Mouse (Mus musculus) gastrocnemius, postnatal 14 days (tissue): ENCODE data around the gene Matk. TPM values are rescaled to one million over a fixed set of nuclear protein-coding genes. Genes with fewer than 3 reads are reported as not detected.
A peak's percentile ranks its signal among the peaks of the same experiment; 100 is the strongest.

Experiments
- DNase-seq: peaks from one replicate; pipeline ENCODE4 v3.0.0; 2021; ENCODE audit warnings: mixed read lengths
- intact Hi-C: fragments of 180-260 bp; cut with DNase I; formaldehyde crosslinking; loops from one replicate; pipeline ENCODE4 v1.15.1; 2025; ENCODE audit warnings: low total_unique reads
- total RNA-seq, 2 experiments: library from RNA; stranded (reverse); gene quantifications; 2 replicates each; pipeline ENCODE4 v1.2.3; 2021

Matk gene
- total RNA-seq, 2 experiments from 2014 or later: 0.33 to 0.57 TPM

DNA sequence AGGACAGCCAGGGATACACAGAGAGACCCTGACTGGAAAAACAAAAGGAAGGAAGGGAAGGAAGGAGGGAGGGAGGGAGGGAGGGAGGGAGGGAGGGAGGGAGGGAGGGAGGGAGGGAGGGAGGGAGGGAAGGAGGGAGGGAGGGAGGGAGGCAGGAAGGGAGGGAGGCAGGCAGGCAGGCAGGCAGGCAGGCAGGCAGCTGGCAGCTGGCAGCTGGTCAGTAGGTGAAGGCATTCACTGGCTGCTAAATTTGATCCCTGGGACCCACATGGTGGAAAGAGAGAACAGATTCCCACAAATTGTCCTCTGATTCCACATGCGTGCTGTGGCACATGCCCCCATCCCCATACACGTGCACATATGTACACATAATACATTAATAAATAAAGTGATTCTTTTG is 14.1 kb upstream of the Matk start:
- DNase-seq: no peak
- intact Hi-C loops: no loop called here

DNA sequence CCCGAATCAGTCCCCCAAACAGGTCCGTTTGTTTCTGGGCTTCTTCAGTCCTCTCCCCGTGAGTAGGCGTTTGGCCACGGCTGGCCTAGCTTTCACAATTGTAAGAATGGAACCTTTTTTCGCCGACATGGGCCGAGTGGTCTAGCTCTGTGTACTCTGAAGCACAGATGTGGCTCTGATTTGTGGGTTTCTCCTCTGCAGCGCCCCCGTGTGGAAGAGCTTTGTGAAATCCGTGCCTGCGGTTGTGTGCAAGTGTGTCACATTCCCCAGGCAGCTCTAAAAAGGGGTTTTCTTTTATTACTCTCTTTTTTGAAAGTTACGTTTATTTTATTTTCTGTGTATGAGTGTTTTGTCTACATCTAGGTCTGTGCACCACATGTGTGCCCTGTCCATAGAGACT is 11.9 kb upstream of the Matk start:
- intact Hi-C loops: no loop called here
- DNase-seq: no peak

DNA sequence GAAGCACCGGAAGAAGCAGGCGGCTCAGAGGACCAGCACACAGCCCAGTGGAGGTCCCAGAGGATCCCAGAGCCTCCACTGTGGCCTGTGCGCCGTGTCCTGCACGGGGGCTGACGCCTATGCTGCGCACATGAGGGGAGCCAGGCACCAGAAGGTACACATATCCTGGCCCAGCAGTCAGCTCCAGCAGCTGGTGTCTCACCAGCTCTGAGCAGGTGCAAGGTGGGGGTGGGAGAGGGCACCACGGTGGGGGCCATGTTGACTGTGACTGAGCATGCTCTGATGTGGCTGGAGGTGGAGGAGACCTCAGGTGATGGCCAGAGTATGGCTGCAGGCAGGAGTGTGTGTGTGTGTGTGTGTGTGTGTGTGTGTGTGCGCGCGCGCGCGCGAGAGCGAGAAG is 10.7 kb upstream of the Matk start:
- DNase-seq: no peak
- intact Hi-C loops: no loop called here

DNA sequence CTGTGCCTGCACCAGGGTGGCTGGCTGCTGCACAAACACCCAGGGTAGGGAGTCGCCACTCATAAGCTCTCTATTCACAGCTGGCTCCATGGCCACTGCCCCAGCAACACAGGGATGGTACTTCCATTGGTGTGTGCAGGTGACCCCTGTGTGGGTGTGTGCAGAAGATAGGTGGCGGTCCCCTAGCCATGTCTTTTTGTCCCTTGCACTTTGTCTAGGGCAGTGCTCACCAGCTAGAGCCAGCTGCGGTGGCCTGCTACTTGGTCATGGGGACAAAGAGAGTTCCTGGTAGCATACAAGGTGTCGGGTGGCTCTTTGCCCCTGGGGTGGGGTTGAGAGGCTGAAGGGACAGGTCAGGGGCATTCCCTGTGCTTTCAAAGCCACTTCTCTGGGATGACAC is 8.6 kb upstream of the Matk start:
- DNase-seq: no peak
- intact Hi-C loops: no loop called here

DNA sequence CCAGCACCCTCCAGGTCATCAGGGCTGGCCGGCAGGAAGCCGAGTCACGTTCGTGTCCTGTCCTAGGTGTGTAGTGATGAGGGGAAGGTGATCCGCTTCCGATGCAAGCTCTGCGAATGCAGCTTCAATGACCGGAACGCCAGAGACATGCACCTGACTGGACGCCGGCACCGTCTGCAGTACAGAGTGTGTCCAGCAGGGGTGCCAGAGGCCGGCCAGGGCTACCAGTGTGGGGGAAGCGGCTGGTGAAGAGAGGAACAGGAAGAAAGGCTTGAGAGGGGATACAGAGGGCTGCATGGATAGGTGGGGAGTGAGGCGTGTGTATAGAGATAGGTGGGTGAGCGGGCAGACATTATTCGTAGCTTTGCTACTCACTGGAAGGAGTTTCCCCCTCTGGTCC is 8.1 kb upstream of the Matk start:
- intact Hi-C loops: no loop called here
- DNase-seq: peak; percentile 79

DNA sequence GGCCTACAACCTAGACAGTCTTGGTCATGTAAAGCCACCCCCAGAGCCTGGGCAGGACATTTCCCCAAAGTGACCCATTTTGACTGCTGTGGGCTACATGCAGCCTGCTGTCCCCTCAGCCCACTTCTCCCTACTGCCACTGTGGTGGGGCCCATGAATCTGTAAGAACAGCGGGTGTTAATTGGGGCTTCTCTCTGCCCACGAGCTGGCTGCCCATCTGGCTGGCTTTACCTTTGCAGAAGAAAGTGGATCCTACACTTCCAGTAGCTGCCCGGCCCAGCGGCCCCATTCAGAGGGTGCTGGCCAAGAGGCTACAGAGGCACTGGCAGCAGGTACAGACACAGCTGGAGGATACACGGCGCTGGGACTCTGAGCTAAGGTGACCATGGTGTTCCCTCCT is 7.6 kb upstream of the Matk start:
- no peak for DNase-seq
- intact Hi-C loops: no loop called here

DNA sequence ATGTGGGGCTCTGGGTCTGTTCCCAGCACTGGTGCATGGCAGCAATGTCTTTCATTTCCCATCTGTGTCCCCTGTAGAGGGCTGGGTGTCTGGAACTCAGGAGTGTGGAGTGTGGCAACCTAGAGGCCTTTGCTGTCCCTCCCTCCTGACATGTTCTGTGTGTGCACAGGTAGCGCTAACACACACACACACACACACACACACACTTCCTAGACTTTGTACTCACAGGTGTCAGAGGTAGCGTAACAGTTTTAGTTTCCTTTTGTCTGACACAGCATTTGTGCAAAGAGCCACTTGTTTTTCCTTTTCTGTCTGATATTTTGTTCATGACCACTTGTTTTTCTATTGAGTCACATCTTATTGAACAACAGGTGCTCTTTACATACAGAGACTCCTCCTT is 4.9 kb upstream of the Matk start:
- DNase-seq: no peak
- intact Hi-C loops: no loop called here

DNA sequence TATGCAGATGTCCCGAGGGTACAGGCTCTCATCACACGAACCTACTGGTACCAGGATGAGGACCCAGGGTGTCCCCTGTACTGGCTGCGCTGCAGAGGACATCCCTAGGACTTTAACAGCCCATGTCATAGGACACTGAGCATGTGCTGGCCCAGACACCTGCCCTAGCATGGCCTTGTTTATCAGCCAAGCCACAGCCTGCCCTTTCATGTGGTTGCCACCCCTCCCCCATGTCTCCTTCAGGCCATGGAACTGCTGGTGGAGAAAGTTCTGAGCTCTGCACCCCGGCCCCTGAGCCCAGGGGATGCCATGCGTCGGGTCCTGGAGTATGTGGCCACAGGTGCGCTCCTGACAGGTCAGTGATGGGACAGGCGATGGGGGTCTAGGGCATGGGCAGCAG is 3.3 kb upstream of the Matk start:
- DNase-seq: no peak
- intact Hi-C loops: no loop called here

DNA sequence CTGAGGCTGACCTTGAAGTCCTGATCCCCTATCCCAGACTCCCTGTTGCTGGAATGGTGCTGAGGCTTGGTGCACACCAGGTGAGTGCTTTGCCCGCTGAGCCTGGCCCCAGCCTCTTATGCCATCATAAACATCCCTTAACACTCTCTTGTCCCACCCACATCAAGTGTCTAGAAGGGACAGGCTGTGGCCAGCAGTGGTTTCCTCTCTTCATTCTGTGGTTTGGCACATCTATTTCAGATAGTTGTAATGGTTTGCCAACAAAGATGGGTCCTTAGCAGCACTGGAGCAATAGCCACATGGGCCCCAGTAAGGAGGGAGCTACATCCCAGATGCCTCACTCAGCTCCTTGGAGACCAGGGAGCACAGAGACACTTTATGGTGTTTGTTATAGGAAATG is 2.2 kb downstream of the Matk start:
- no peak for DNase-seq
- intact Hi-C loops: no loop called here

DNA sequence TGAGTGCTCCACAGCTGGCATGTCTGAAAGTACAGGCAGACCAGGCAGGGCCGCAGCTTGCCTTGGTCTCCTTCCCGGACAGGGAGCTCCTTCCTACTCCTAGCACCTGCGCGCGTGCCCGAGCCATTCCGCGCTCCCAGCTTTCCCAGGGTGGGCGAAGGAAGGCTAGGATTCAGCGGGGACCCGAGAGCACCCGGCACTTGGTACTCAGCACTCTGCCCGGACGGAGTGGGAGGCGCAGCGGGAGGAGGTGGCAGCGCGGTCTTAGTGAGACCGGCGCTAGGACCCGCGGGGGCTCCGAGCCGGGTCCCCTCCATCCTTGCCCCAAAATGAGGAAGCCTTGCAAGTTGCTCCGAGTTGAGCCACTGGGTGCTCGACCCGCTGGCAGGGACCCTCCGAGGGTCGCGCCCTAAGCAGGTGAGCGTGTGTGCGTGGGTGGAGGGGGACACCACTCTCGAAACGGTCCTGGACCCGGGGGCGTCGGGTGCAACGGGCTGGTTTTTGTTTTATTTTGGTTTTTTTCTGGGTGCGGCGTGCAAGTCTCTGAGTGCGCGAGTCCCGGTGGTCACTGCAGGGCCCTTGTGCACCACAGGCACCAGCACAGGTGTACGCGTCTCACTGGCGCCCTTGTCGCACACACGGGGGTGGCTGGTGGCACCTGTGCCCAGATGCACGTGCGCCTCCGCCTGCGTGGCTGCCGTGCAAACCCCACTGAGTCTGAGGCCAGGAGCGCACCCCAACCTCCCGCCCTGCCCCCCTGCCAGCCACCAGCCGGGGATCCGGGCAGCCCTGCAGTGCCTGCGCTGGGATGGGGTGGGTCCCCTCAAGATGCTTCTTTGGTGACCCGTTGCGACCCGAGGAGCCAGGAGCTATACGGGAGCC is 4.7 kb downstream of the Matk start:
- intact Hi-C loops: no loop called here

DNA sequence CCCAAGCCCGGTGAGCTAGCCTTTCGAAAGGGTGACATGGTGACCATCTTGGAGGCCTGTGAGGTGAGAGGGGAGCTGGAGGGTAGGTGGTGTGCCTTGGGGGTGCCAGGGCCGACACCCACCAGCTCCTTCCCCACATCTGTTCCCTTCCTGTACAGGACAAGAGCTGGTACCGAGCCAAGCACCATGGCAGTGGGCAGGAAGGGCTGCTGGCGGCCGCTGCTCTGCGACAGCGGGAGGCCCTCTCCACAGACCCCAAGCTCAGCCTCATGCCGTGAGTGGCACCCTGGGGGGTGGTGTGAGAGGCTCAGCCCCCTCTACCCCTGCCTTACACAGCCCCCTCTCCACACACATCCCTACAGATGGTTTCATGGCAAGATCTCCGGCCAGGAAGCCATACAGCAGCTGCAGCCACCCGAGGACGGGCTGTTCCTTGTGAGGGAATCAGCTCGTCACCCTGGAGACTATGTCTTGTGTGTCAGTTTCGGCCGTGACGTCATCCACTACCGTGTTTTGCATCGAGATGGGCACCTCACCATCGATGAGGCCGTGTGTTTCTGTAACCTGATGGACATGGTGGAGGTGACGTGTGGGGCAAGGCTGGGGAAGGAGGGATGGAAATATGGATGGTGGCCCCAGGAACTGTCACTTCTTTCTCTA is 6.6 kb downstream of the Matk start:
- DNase-seq: no peak
- intact Hi-C loops: no loop called here

More for the DNA sequence above, 4.7 kb downstream of the Matk start:
- DNase-seq: no peak

DNA sequence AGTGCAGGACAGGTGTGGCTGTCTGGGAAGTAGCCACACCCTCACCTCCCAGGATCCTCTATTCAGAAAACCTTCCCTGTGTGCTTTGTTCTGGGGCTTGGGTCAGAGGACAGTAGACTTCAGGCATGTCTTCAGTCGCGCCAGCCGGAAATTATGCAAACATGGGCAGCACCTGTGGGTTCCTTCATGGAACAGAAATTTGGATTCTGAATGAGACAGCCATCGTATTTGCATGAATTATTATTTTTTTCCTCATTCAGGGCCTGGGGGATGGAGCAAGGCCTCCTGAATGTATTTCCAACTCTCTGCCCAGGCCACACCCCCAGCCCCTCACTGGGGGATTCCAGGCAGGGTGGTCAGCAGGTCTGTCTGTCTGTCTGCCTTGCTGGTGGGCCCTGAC is 8.3 kb downstream of the Matk start:
- intact Hi-C loops: no loop called here

DNA sequence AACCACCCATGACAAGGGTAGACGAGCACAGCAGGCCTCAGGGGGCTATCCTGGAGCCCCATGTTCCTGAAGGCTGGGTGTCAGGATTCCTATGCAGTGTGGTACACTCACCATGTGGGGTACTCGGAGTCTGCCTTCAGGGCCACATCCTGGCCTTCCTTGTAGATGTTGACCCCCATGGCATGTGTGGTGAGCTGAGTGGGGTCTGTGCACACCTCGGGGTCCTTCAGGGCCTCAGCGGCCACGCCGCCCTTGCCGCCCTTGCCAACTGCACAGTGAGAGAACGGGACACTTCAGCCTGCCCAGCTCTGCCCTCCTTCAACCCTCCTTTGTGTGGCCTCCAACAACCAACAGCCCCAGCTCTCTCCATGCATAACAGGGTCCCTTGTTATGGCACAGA is 12.8 kb downstream of the Matk start:
- no peak for DNase-seq
- intact Hi-C loops: no loop called here

More for the DNA sequence above, 8.3 kb downstream of the Matk start:
- DNase-seq: no peak

DNA sequence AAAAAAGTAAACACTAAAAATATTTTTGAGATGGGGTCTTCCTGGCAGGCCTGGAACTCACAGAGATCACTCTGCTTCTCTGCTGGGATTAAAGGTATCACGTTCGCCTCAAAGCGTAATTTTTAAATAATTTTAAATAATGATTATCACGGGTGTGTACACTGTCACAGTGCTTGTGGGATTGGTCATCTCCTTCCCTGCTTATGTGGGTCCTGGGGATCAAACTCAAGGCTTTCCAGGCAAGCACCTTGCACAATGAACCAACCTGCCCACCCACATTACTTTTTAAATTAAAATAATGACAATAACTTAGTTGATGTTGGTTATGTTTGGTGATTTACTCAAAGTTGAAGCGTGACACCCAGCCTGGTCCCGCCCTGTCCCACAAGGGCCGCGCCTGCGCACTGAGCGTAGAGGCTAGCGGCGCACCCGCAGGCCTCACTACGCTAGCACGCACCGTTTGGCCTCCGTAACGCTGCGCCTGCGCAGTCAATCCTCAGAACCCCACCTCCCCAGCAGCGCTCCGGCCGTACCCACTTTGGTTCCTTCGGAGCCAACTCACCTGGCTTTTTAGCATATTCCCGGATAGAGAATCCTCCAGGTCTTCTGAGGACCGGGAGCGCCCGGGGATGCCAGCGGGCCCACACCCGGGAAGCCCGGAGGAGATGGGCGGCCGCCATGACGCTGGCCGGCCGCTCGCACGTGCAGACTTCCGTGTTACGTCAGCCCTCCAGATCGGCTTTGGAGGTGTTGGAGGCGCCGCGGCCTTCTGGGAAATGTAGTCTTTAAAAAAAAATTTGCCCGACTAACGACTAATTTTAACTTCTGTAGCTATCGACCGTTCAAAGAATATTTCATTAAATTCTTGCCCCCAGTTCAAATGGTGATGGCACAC is 13.7 kb downstream of the Matk start, which contains the start of the genes Mrpl54 and Apba3:
Gene Mrpl54 (minus strand): TSS at position 724 of the 895 bp plus-strand sequence.
Gene Apba3 (plus strand): TSS at position 750 of the 895 bp plus-strand sequence.
- intact Hi-C loops: no loop called here

DNA sequence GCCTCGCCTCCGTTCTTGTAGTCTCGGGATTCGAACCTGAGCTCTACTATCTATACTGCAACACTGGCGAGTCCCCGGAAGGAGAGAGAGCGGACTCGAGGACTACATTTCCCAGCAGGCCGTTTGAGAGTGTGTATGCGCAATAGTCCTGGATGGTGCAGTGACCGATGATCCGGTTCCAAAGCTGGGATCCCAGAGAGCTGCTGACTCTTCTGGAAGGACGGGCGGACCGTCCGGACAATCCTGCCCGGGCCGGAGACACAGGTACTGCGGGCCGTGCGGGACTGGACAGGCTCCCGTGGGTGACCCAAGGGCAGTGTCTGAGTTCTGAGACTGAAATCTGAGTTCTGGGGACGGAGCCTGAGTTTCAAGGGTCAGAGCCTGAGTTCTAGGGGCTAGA is 15.3 kb downstream of the Matk start:
- peak; percentile 85 for DNase-seq
- intact Hi-C loops: no loop called here

More for the DNA sequence above, 13.7 kb downstream of the Matk start, which contains the start of the genes Mrpl54 and Apba3:
- DNase-seq: peak; percentile 97

DNA sequence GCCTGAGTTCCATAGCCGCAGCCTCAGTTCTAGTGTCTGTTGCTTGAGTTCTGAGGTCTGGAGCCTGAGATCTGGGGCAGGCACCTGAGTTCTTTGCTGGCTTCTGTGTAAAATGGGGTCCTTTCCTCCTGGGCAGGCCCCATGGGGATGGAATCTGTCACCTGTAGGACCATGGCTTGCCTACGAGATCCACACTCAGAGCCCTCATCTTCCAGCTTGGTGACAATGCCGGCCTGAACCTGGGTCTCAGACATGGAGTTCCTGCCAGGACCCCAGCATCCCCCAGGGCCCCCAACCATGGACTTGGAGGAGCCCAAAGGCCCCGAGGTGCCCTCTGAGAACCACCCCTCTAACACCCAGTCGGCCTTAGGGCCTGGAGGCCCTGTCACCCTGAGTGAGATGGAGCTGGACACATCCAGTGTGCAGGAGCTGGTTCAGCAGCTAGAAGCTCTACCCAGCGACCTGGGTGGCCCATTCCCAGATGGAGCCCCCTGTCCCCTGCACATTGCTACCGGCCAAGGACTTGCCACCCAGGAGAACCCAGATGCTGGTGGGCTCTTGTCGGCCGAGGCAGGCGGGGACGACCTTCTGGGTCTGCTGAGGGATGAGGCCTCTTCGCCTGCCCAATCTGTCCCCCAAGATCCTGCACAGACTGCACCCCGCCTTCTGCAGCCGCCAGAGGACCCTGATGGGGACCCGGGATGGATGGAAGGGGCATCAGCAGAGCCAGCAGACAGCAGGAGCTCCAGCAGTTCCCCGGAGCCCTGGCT is 16.1 kb downstream of the Matk start:
- DNase-seq: no peak
- intact Hi-C loops: no loop called here

DNA sequence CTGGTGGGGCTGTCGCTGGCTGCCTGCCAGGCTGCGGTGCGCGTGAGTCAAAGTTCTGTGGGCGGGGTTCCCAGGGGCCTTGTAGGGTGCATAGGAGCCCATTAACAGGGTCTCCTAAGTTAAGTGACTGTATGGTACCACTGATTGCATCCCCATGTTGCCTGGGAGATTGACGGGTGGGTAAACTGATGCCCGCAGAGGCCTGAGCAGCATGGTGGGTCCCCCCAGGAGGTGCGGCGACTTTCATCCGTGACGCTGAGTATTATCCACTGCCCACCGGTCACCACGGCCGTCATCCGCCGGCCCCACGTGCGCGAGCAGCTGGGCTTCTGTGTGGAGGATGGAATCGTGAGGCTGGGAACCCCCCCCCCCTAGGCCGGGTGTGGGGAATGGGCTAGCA is 19.6 kb downstream of the Matk start:
- intact Hi-C loops: no loop called here
- DNase-seq: no peak

DNA sequence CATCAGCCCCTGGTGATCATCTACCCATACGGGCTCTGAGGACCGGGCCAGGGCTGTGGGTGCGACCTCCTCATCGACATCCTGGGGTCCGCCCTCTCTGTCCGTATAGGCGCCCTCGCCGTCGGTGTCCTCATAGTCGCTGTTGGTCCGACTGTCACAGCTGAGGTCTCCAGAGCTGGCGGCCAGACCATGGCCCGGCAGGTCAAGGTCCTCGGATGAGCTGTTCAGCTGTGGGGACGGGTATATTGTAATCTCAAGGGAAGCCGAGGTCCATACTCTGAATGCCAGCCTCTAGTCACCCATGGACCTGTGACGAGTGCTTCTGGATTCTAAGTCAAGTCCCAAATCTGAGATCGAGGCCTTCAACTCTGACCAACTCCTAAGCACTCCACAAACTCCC is 21.1 kb downstream of the Matk start:
- intact Hi-C loops: no loop called here
- no peak for DNase-seq

DNA sequence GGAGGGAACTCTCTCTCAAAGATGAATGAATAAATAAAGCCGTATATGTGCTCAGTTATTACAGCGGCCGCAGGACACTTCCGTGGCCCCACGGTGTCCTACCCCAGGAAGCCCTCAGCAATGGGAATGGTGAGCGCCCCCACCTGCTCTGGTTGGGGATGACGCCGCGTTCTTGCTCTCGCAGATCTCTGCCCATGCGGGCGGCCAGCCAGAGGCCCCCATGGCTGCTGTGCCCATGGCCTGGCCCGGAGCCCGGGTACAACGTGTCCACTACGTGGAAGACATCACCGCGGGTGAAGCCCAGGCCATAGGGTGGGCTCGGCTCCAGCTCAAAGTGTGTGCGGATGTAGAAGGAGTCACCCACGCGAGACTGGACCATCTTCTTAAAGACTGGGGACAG is 24.9 kb downstream of the Matk start:
- intact Hi-C loops: no loop called here
- DNase-seq: no peak
